Mouse (Mus musculus) natural killer cell, adult 2 months (primary cell): ENCODE results near the gene Pnldc1.
"Not testable (repeated sequence)": the region's sequence is repeated elsewhere in the genome, so short reads cannot be mapped to it uniquely, and the experiment has no call there.

Experiments
- DNase-seq, 2 experiments: peaks; one replicate each; pipeline ENCODE4 v3.0.0; 2022; ENCODE audit warnings: low spot score in 2 of 2

Pnldc1 gene

GRCm38 (mm10) chr17:12909361-12910280 lies at the start of gene Pnldc1:
TSS of gene Pnldc1 (minus strand) at chr17:12910230.
- DNase-seq, result no peak

- not testable (repeated sequence) for DNase-seq
Observed at GRCm38 (mm10) chr17:12959377-12959776, 49.3 kb upstream of the Pnldc1 start.

- no peak for DNase-seq
Observed at GRCm38 (mm10) chr17:12956664-12957063, 46.6 kb upstream of the Pnldc1 start.

GRCm38 (mm10) chr17:12949669-12950068 lies 39.6 kb upstream of the Pnldc1 start:
- no peak for DNase-seq

GRCm38 (mm10) chr17:12942459-12943162 lies 32.6 kb upstream of the Pnldc1 start:
- DNase-seq, result no peak

- DNase-seq, result no peak
Observed at GRCm38 (mm10) chr17:12941543-12942260, 31.7 kb upstream of the Pnldc1 start.

GRCm38 (mm10) chr17:12940151-12940805 lies 30.2 kb upstream of the Pnldc1 start, which contains the start of gene Acat3:
TSS of gene Acat3 (minus strand) at chr17:12940600.
- DNase-seq, result no peak

GRCm38 (mm10) chr17:12939377-12940148 lies 29.5 kb upstream of the Pnldc1 start:
- DNase-seq, result not testable (repeated sequence)

GRCm38 (mm10) chr17:12938077-12938476 lies 28.0 kb upstream of the Pnldc1 start:
- no peak for DNase-seq

- no peak for DNase-seq
Observed at GRCm38 (mm10) chr17:12937412-12937970, 27.5 kb upstream of the Pnldc1 start.

- no peak for DNase-seq
Observed at GRCm38 (mm10) chr17:12935719-12936118, 25.7 kb upstream of the Pnldc1 start.

- DNase-seq, result not testable (repeated sequence)
Observed at GRCm38 (mm10) chr17:12931576-12931975, 21.5 kb upstream of the Pnldc1 start.

GRCm38 (mm10) chr17:12925703-12926180 lies 15.7 kb upstream of the Pnldc1 start:
- no peak for DNase-seq

GRCm38 (mm10) chr17:12925001-12925400 lies 15.0 kb upstream of the Pnldc1 start:
- DNase-seq, result no peak

- peak in 1 of 2 experiments; percentile 41 for DNase-seq
Observed at GRCm38 (mm10) chr17:12921073-12921472, 11.0 kb upstream of the Pnldc1 start.

GRCm38 (mm10) chr17:12916588-12917380 lies 6.8 kb upstream of the Pnldc1 start:
- DNase-seq, result peak in 1 of 2 experiments; percentile 23

- peak; percentile 99 for DNase-seq
Observed at GRCm38 (mm10) chr17:12915881-12916583, 6.0 kb upstream of the Pnldc1 start, which contains the start of gene Mrpl18. TSS of gene Mrpl18 (minus strand) at chr17:12916345.

- peak in 1 of 2 experiments; percentile 1 for DNase-seq
Observed at GRCm38 (mm10) chr17:12915488-12915880, 5.5 kb upstream of the Pnldc1 start, which contains the start of gene Tcp1. TSS of gene Tcp1 (plus strand) at chr17:12915701.
